Mouse (Mus musculus) spleen, postnatal 10 days (tissue): Measurements from ENCODE around the gene Serinc4.
"Not testable (repeated sequence)": the region's sequence is repeated elsewhere in the genome, so short reads cannot be mapped to it uniquely, and the experiment has no call there.

Source experiments
- DNase-seq, 2 experiments: peaks; one replicate each; pipeline ENCODE4 v3.0.0; 2021 to 2022; ENCODE audit warnings: low spot score in 2 of 2

Gene Serinc4

GRCm38 (mm10) chr2:121456692-121457642 is at the start of gene Serinc4:
Serinc4 (minus strand) TSS chr2:121456781.
- peak; percentile 79 to 92 for DNase-seq

- DNase-seq: not testable (repeated sequence)
These were observed 45.0 kb upstream of the Serinc4 start for GRCm38 (mm10) chr2:121501550-121501949.

GRCm38 (mm10) chr2:121484403-121484802 is 27.8 kb upstream of the Serinc4 start:
- not testable (repeated sequence) for DNase-seq

GRCm38 (mm10) chr2:121483576-121483975 is 27.0 kb upstream of the Serinc4 start:
- no peak for DNase-seq

GRCm38 (mm10) chr2:121480916-121481315 is 24.3 kb upstream of the Serinc4 start:
- not testable (repeated sequence) for DNase-seq

- peak in 1 of 2 experiments; percentile 64 for DNase-seq
These were observed 23.9 kb upstream of the Serinc4 start for GRCm38 (mm10) chr2:121480498-121480897.

GRCm38 (mm10) chr2:121477491-121478266 is 21.1 kb upstream of the Serinc4 start:
- no peak for DNase-seq

GRCm38 (mm10) chr2:121475306-121475705 is 18.7 kb upstream of the Serinc4 start:
- DNase-seq: not testable (repeated sequence)

GRCm38 (mm10) chr2:121474180-121474535 is 17.6 kb upstream of the Serinc4 start:
- peak in 1 of 2 experiments; percentile 40 for DNase-seq

GRCm38 (mm10) chr2:121473301-121474179 is 17.0 kb upstream of the Serinc4 start, which contains the start of gene Mfap1b:
Mfap1b (minus strand) TSS chr2:121474067.
- DNase-seq: peak; percentile 63 to 82

GRCm38 (mm10) chr2:121472783-121473182 is 16.2 kb upstream of the Serinc4 start:
- DNase-seq: not testable (repeated sequence)

GRCm38 (mm10) chr2:121468982-121469381 is 12.4 kb upstream of the Serinc4 start:
- DNase-seq: not testable (repeated sequence)

GRCm38 (mm10) chr2:121460071-121460470 is 3.5 kb upstream of the Serinc4 start:
- DNase-seq: no peak

- DNase-seq: no peak
These were observed 1.0 kb downstream of the Serinc4 start for GRCm38 (mm10) chr2:121455534-121455933.

GRCm38 (mm10) chr2:121453917-121454316 is 2.7 kb downstream of the Serinc4 start:
- no peak for DNase-seq

- DNase-seq: no peak
These were observed 3.6 kb downstream of the Serinc4 start, which contains the start of gene Hypk for GRCm38 (mm10) chr2:121452990-121453389. Hypk (plus strand) TSS chr2:121453290.

- DNase-seq: no peak
These were observed 4.2 kb downstream of the Serinc4 start for GRCm38 (mm10) chr2:121452361-121452760.

- no peak for DNase-seq
These were observed 6.5 kb downstream of the Serinc4 start for GRCm38 (mm10) chr2:121450093-121450492.

- peak in 1 of 2 experiments; percentile 67 for DNase-seq
These were observed 7.0 kb downstream of the Serinc4 start for GRCm38 (mm10) chr2:121449545-121450011.

- peak; percentile 97 to 100 for DNase-seq
These were observed 7.6 kb downstream of the Serinc4 start, which contains the start of gene Serf2 for GRCm38 (mm10) chr2:121448739-121449535. Serf2 (plus strand) TSS chr2:121449195.
